In the genomic region with DNA sequence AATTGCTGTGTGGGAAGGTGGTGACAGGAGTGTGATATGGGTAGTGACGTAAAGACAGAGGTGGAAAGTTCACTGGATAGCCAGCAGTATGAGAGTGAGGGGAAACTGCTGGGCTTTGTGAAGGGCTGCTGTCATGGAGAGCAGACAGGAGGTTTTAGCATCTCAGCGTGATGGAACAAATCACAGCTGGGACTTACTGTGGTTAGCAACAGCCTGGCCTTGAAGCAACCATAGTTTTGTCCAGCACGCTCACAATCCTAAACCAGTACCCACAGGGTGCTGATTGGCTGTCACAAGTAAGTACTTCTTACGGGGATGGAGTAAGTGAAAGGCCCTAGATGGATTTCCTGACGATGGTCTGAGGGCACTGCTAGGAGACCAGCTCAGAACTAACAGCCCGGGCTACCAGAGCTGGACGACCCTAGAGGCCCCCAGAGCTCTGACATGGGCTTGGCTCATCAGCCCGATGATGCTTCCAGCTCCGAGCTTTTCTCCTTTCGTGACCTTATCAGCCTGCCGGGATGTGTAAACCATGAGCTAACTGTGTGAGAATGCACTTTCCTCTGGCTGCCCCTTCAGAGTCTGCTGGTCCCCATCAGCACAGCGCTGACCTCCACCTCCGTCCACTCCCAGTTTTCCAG, we compare ENCODE assay signal across 17 mouse cellular contexts. TPM values are rescaled to one million over a fixed set of nuclear protein-coding genes. Genes with fewer than 3 reads are reported as not detected.
DNase-seq lines count a peak whose midpoint lies in the region; ATAC-seq and TF ChIP-seq lines count a peak whose summit lies in the region.
"Had no signal": no experiment of that assay in that cellular context is flagged by ENCODE, and none has a peak within 500 bp of the region (broad histone marks: within the 10 kb centered on the region; RNA-seq: fewer than 3 reads in every experiment).

No protein-coding gene starts in this region.

- H3K9ac ChIP-seq in hindbrain, postnatal 0 days (replicated peaks; ENCODE audit: low read length) = no peak overlapping the region
- H3K9ac ChIP-seq in heart, postnatal 0 days (replicated peaks; ENCODE audit: low read depth, low read length) = no peak overlapping the region
- H3K9ac ChIP-seq: embryonic facial prominence, embryonic 12.5 days; liver, embryonic 13.5 days; midbrain, embryonic 15.5 days had no signal

- TF ChIP-seq EP300 in heart, postnatal 0 days (IDR thresholded peaks at IDR 0.05; ENCODE audit: low read depth) = peak; percentile 44; the same call in 1 of the 2 replicates

- no peaks in the 10 kb centered on the region for H3K27me3 ChIP-seq in hindbrain, postnatal 0 days (ENCODE audit: insufficient read depth, low read length)
- no peaks in the 10 kb centered on the region for H3K27me3 ChIP-seq in hindbrain, embryonic 10.5 days (ENCODE audit: insufficient read depth, poor library complexity, severe bottlenecking)
- no peaks in the 10 kb centered on the region for H3K27me3 ChIP-seq in heart, postnatal 0 days (ENCODE audit: control insufficient read depth, insufficient read depth, low read length)
- H3K27me3 ChIP-seq: embryonic facial prominence, embryonic 12.5 days; midbrain, embryonic 15.5 days; Patski had no signal

- no peaks in the 10 kb centered on the region for H3K9me3 ChIP-seq in hindbrain, postnatal 0 days (ENCODE audit: low read length)
- H3K9me3 ChIP-seq in hindbrain, embryonic 10.5 days = no peaks in the 10 kb centered on the region
- no peaks in the 10 kb centered on the region for H3K9me3 ChIP-seq in heart, postnatal 0 days (replicated peaks; ENCODE audit: control insufficient read depth, low read length)
- H3K9me3 ChIP-seq: embryonic facial prominence, embryonic 12.5 days; liver, embryonic 13.5 days; midbrain, embryonic 15.5 days had no signal

- H3K4me3 ChIP-seq in hindbrain, postnatal 0 days (ENCODE audit: low read length) = no peak overlapping the region
- H3K4me3 ChIP-seq in hindbrain, embryonic 10.5 days = no peak overlapping the region
- H3K4me3 ChIP-seq in heart, postnatal 0 days (ENCODE audit: low read depth, low read length) = no peak overlapping the region
- H3K4me3 ChIP-seq: embryonic facial prominence, embryonic 12.5 days; liver, embryonic 13.5 days; midbrain, embryonic 15.5 days had no signal

- H3K36me3 ChIP-seq in hindbrain, postnatal 0 days (ENCODE audit: insufficient read depth, low read length) = no peaks in the 10 kb centered on the region
- no peaks in the 10 kb centered on the region for H3K36me3 ChIP-seq in hindbrain, embryonic 10.5 days
- H3K36me3 ChIP-seq in heart, postnatal 0 days (replicated peaks; ENCODE audit: control insufficient read depth, insufficient read depth, low read length) = no peaks in the 10 kb centered on the region
- H3K36me3 ChIP-seq: embryonic facial prominence, embryonic 12.5 days; liver, embryonic 13.5 days; midbrain, embryonic 15.5 days had no signal

- TF ChIP-seq CTCF in hindbrain, postnatal 0 days (IDR thresholded peaks at IDR 0.05; ENCODE audit: low read depth) = no peak
- no peak for TF ChIP-seq CTCF in heart, postnatal 0 days (IDR thresholded peaks at IDR 0.05; ENCODE audit: low read depth)

- H3K4me2 ChIP-seq in hindbrain, postnatal 0 days (ENCODE audit: low read depth, low read length) = no peak overlapping the region
- peak overlapping the region; percentile 15; the same call in 1 of the 2 replicates for H3K4me2 ChIP-seq in heart, postnatal 0 days (ENCODE audit: low read depth, low read length)
- H3K4me2 ChIP-seq: embryonic facial prominence, embryonic 12.5 days; liver, embryonic 13.5 days; midbrain, embryonic 15.5 days had no signal

- H3K4me1 ChIP-seq in hindbrain, postnatal 0 days (ENCODE audit: insufficient read depth, low read length) = no peaks in the 10 kb centered on the region
- 0 out of 2 replicates have a peak, but pooled peaks cover 4% of the 10 kb centered on the region for H3K4me1 ChIP-seq in hindbrain, embryonic 10.5 days (replicated peaks)
- H3K4me1 ChIP-seq in heart, postnatal 0 days (ENCODE audit: control insufficient read depth, insufficient read depth) = peaks cover 17% of the 10 kb centered on the region; the same call in 1 of the 2 replicates
- H3K4me1 ChIP-seq: midbrain, embryonic 15.5 days had no signal

- 51% methylated on average over 13 of the region's 13 CpGs for WGBS in hindbrain, postnatal 0 days
- WGBS in hindbrain, embryonic 10.5 days = 65% methylated on average over 13 of the region's 13 CpGs
- whole genome bisulfite sequencing in heart, postnatal 0 days = 9% methylated on average over 13 of the region's 13 CpGs

- H3K27ac ChIP-seq in hindbrain, postnatal 0 days = no peak overlapping the region
- H3K27ac ChIP-seq in hindbrain, embryonic 10.5 days = no peak overlapping the region
- H3K27ac ChIP-seq in heart, postnatal 0 days (ENCODE audit: low read depth) = peak overlapping the region; percentile 72
- H3K27ac ChIP-seq: embryonic facial prominence, embryonic 12.5 days; liver, embryonic 13.5 days; midbrain, embryonic 15.5 days had no signal

- DNase-seq in hindbrain, postnatal 0 days (ENCODE audit: low spot score) = no peak
- no peak for DNase-seq in hindbrain, embryonic 10.5 days (ENCODE audit: low spot score)
- DNase-seq in heart, adult 18-20 months = peak; percentile 61 to 79
- DNase-seq in heart, postnatal 0 days (ENCODE audit: low spot score) = peak; percentile 89
- DNase-seq in lung, postnatal 10 days = peak; percentile 75
- DNase-seq in right cerebral cortex, postnatal 14 days = no peak
- DNase-seq in layer of hippocampus, adult 18-20 months (ENCODE audit: low spot score in 2 of 2) = no peak
- DNase-seq in testis, postnatal 10 days (ENCODE audit: low spot score) = no peak
- DNase-seq: adrenal gland, postnatal 14 days; cerebellum, adult 9-10 months; liver, embryonic 13.5 days; thymus, adult 18-20 months had no signal

- peak; percentile 52 for ATAC-seq in hindbrain, postnatal 0 days
- ATAC-seq in heart, postnatal 0 days (ENCODE audit: insufficient read depth, low read depth) = peak; percentile 82
- ATAC-seq: CD4-positive, CD25-positive, alpha-beta regulatory T cell, adult 4 months; forebrain, embryonic 14.5 days; midbrain, embryonic 15.5 days; Patski had no signal

RNA-seq across cellular contexts. Expression of gene Spon2, which starts 16.3 kb away (rescaled TPM):
- 4.3 TPM in 2 replicates for total RNA-seq in hindbrain, postnatal 0 days (2014; rRNA removed)
- polyA plus RNA-seq in hindbrain, postnatal 0 days (2015; fragmentation: Nextera tagmentation; extraction: Ambion mirVana) = 3.6 and 3.9 TPM in 2 replicates
- 3.1 and 4.6 TPM in 2 replicates for polyA plus RNA-seq in hindbrain, embryonic 10.5 days (2016; fragmentation: Nextera tagmentation; extraction: Ambion mirVana)
- 1 to 10 TPM; 4.3 to 5.6 TPM for total RNA-seq in heart, adult 18-20 months (2021)
- total RNA-seq in heart, postnatal 0 days (2014; rRNA removed; ENCODE audit: low replicate concordance) = 56.9 and 58.1 TPM in 2 replicates
- polyA plus RNA-seq in heart, postnatal 0 days (2015; fragmentation: Nextera tagmentation; extraction: Ambion mirVana) = 42.5 and 47.2 TPM in 2 replicates
- under 1 TPM; 0.20 to 0.28 TPM for total RNA-seq in layer of hippocampus, adult 18-20 months (2021)
- polyA plus RNA-seq: CD4-positive, CD25-positive, alpha-beta regulatory T cell, adult 4 months had no signal

RNA-seq across cellular contexts. Expression of gene Ctbp1, which starts 40.3 kb away (rescaled TPM):
- 468 and 519 TPM in 2 replicates for total RNA-seq in hindbrain, postnatal 0 days (2014; rRNA removed)
- 372 and 378 TPM in 2 replicates for polyA plus RNA-seq in hindbrain, postnatal 0 days (2015; fragmentation: Nextera tagmentation; extraction: Ambion mirVana)
- 466 and 504 TPM in 2 replicates for polyA plus RNA-seq in hindbrain, embryonic 10.5 days (2016; fragmentation: Nextera tagmentation; extraction: Ambion mirVana)
- total RNA-seq in heart, adult 18-20 months (2021) = 100 to 1,000 TPM; 216 to 232 TPM
- total RNA-seq in heart, postnatal 0 days (2014; rRNA removed; ENCODE audit: low replicate concordance) = 295 and 352 TPM in 2 replicates
- polyA plus RNA-seq in heart, postnatal 0 days (2015; fragmentation: Nextera tagmentation; extraction: Ambion mirVana) = 156 and 165 TPM in 2 replicates
- total RNA-seq in layer of hippocampus, adult 18-20 months (2021) = 100 to 1,000 TPM; 288 to 309 TPM

Comparison
In these comparisons a context has a peak if more than half of its experiments do, and no peak if none do; other contexts are left out.
1. DNase-seq: peak in heart, adult 18-20 months (2 of 2), heart, postnatal 0 days (single experiment) and lung, postnatal 10 days (single experiment); none in hindbrain, postnatal 0 days (single experiment), hindbrain, embryonic 10.5 days (single experiment), right cerebral cortex, postnatal 14 days (single experiment), layer of hippocampus, adult 18-20 months (0 of 2) and testis, postnatal 10 days (single experiment).